In the genomic region with DNA sequence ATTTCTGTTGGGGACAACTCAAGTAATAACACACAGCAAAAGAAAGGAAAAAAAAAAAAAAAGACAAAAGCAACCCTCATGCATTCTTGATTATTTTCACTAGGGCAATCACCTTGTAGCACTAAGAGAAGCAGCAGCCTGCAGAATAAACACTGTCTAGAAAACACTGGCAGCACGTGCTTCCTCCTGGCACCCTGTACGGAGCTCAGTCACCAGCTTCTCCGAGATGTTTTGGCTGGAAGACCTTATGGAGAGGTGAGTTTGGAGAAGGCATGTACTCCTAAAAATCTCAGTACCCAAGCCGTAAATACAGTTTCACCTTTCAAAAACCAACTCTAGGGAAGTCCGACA, we compare ENCODE assay signal across 8 mouse cellular contexts.
DNase-seq lines count a peak whose midpoint lies in the region; ATAC-seq and TF ChIP-seq lines count a peak whose summit lies in the region.

No protein-coding gene starts in this region.

- TF ChIP-seq POLR2A in cortical plate, adult 2 months (IDR thresholded peaks at IDR 0.05; ENCODE audit: extremely low read depth, insufficient read depth, low read length), result no peak

- peak overlapping the region; percentile 27 for H3K4me3 ChIP-seq in cortical plate, adult 2 months (ENCODE audit: insufficient read depth, low read length)
- H3K4me3 ChIP-seq in hindbrain, embryonic 14.5 days (replicated peaks; ENCODE audit: low read length), result peak overlapping the region; percentile 23
- peak overlapping the region; percentile 67 for H3K4me3 ChIP-seq in liver, embryonic 15.5 days (replicated peaks)

- no peak overlapping the region for H3K9ac ChIP-seq in hindbrain, embryonic 14.5 days
- peak overlapping the region; percentile 77 for H3K9ac ChIP-seq in liver, embryonic 15.5 days

- no peaks in the 10 kb centered on the region; the same call in 1 of the 2 replicates for H3K4me1 ChIP-seq in cortical plate, adult 2 months (ENCODE audit: control insufficient read depth, insufficient read depth, low read length)
- H3K4me1 ChIP-seq in hindbrain, embryonic 14.5 days (replicated peaks; ENCODE audit: control insufficient read depth, insufficient read depth, low read length), result peaks cover 5% of the 10 kb centered on the region; the same call in 1 of the 2 replicates
- H3K4me1 ChIP-seq in liver, embryonic 15.5 days (replicated peaks), result peaks cover 50% of the 10 kb centered on the region

- no peak for ATAC-seq in hindbrain, embryonic 14.5 days (ENCODE audit: low FRiP score)
- ATAC-seq in liver, embryonic 15.5 days (ENCODE audit: insufficient read depth), result no peak

- WGBS in hindbrain, embryonic 14.5 days, result 32% methylated on average over 5 of the region's 5 CpGs
- 3% methylated on average over 5 of the region's 5 CpGs for WGBS in liver, embryonic 15.5 days (ENCODE audit: insufficient replicate concordance)

- DNase-seq in embryo, embryonic 10 days (ENCODE audit: low spot score), result peak; percentile 21
- no peak for DNase-seq in embryo, embryonic 10.5 days (ENCODE audit: low spot score)
- DNase-seq in hindbrain, embryonic 14.5 days (ENCODE audit: low spot score), result no peak
- DNase-seq in neural tube, embryonic 10.5 days (ENCODE audit: extremely low spot score, low spot score), result peak; percentile 21
- no peak for DNase-seq in natural killer cell, adult 2 months (ENCODE audit: low spot score in 2 of 2)
- no peak for DNase-seq in layer of hippocampus, postnatal 36 days

- no peak for TF ChIP-seq CTCF in cortical plate, adult 2 months (IDR thresholded peaks at IDR 0.05; ENCODE audit: extremely low read depth, insufficient read depth, low read length)

- peak overlapping the region; percentile 55 for H3K4me2 ChIP-seq in hindbrain, embryonic 14.5 days (replicated peaks)
- peak overlapping the region; percentile 94 for H3K4me2 ChIP-seq in liver, embryonic 15.5 days

- peaks cover 5% of the 10 kb centered on the region; the same call in 1 of the 2 replicates for H3K27me3 ChIP-seq in hindbrain, embryonic 14.5 days (ENCODE audit: control insufficient read depth, insufficient read depth, low read length)
- no peaks in the 10 kb centered on the region for H3K27me3 ChIP-seq in liver, embryonic 15.5 days

- no peaks in the 10 kb centered on the region for H3K9me3 ChIP-seq in hindbrain, embryonic 14.5 days (ENCODE audit: control insufficient read depth, low read length)
- H3K9me3 ChIP-seq in liver, embryonic 15.5 days (replicated peaks), result no peaks in the 10 kb centered on the region

- no peaks in the 10 kb centered on the region for H3K36me3 ChIP-seq in hindbrain, embryonic 14.5 days (replicated peaks; ENCODE audit: control insufficient read depth, insufficient read depth)
- peaks cover 4% of the 10 kb centered on the region; the same call in 1 of the 2 replicates for H3K36me3 ChIP-seq in liver, embryonic 15.5 days (replicated peaks)

- H3K27ac ChIP-seq in cortical plate, adult 2 months (ENCODE audit: insufficient read depth, low read length), result no peak overlapping the region
- H3K27ac ChIP-seq in hindbrain, embryonic 14.5 days, result no peak overlapping the region
- peak overlapping the region; percentile 80 for H3K27ac ChIP-seq in liver, embryonic 15.5 days (replicated peaks)

Comparison
In these comparisons a context has a peak if more than half of its experiments do, and no peak if none do; other contexts are left out.
1. DNase-seq: peak in embryo, embryonic 10 days (single experiment) and neural tube, embryonic 10.5 days (single experiment); none in embryo, embryonic 10.5 days (single experiment), hindbrain, embryonic 14.5 days (single experiment), natural killer cell, adult 2 months (0 of 2) and layer of hippocampus, postnatal 36 days (0 of 2).
2. Peak in every context shown above with its lines, with median percentiles within 50 percentile points of each other: H3K4me3 ChIP-seq.